Mouse (Mus musculus) embryonic fibroblast, embryonic 13.5 days (primary cell): ENCODE measurements around the gene Ikzf1.

Source experiments
- CTCF ChIP-seq: IDR thresholded peaks from 2 replicates; pipeline ENCODE4 v1.5.1; 2011; ENCODE audit warnings: mild to moderate bottlenecking, control low read depth, low read length, moderate library complexity, borderline replicate concordance; ENCODE audit not compliant: insufficient read depth
- POLR2A ChIP-seq: IDR thresholded peaks from 2 replicates; pipeline ENCODE4 v1.6.1; 2011; ENCODE audit warnings: low read depth, mild to moderate bottlenecking, control low read depth, low read length, moderate library complexity

DNA sequence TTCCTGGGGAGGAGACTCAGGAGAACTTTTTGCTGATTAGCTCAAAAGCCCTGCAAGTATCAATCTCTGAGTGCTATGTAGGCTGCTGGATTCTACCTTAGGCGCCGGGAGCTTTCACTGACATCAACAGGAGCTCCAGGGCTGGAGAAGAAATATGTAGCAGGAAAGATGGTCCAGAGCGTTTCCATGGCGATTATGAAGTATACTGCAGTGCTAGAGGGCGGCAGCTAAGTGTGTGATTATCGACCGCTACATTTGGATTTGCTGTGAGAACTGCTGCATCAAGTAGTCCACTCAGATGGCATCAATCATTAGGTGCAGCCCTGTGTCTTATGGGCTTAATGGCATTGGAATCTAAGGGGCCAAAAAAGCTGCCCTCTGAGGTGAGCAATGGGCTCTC, 7.6 kb upstream of the Ikzf1 start:
- TF ChIP-seq CTCF, result no peak
- no peak for TF ChIP-seq POLR2A
